Mouse (Mus musculus) right cerebral cortex, postnatal 36 days (tissue): Measurements from ENCODE around the gene Olfr10.

Source experiments
- DNase-seq, 2 experiments: peaks; one replicate each; pipeline ENCODE4 v3.0.0; 2022; ENCODE audit warnings: low spot score in 2 of 2, mixed read lengths in 1 of 2

The Olfr10 gene

DNA sequence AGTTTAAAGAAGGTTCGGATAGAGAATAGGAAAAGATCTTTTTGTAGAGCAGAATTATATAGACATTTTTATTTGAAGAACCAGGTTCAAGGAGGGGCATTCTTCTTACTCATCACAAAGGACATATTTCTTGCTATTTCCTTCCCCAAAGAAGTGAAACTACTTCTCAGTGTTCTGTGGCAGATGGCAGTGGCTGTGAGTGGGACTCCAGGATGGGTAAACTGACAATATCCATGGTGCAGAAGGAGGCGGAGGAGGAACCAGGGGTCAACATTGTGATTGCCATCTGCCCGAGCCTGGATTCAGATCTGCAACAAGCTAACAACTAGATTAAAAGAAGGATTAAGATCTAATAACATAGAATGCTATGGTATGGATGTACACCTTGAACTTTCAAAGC is 22.2 kb downstream of the Olfr10 start:
- DNase-seq: peak; percentile 11 to 16

GRCm38 (mm10) chr11:49329686-49330085 is 25.1 kb downstream of the Olfr10 start:
- no peak for DNase-seq

GRCm38 (mm10) chr11:49334888-49335287 is 30.3 kb downstream of the Olfr10 start, which contains the start of gene Olfr1390:
Olfr1390 (plus strand) TSS chr11:49335188.
- no peak for DNase-seq

- DNase-seq: no peak
Observed at GRCm38 (mm10) chr11:49337150-49337832, 32.8 kb downstream of the Olfr10 start.
